In the genomic region with DNA sequence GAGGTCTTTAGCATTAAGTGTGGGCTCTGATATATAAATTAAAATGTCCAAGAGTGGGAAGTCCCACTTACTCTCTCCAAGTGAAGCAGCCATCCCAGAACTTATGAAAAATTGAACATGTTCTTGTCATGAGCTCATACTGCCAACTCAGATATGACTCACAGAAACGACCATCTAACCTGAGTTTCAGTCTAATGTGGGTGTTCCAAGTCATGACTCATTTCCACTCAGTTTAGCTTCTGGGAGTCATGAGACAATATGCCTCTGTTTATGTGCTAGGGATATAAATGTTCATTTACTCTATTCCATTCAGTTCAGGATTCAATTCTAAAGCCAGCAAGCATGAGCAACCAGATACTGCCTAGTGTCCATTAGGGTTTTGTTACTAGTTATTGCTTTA, we compare ENCODE assay signal across 28 mouse cellular contexts. TPM values are rescaled to one million over a fixed set of nuclear protein-coding genes. Genes with fewer than 3 reads are reported as not detected.
DNase-seq lines count a peak whose midpoint lies in the region; TF ChIP-seq lines count a peak whose summit lies in the region.
"Had no signal": no experiment of that assay in that cellular context is flagged by ENCODE, and none has a peak within 500 bp of the region (broad histone marks: within the 10 kb centered on the region; RNA-seq: fewer than 3 reads in every experiment).

No protein-coding gene starts in this region.

- no peak for TF ChIP-seq POLR2A in cerebellum, adult 2 months (IDR thresholded peaks at IDR 0.05; ENCODE audit: borderline replicate concordance, insufficient read depth, low read length)

- peak; percentile 3 to 30 for DNase-seq in frontal cortex, postnatal 36 days (ENCODE audit: low spot score in 2 of 2)
- DNase-seq in frontal cortex, postnatal 25 days (ENCODE audit: low spot score in 2 of 2) = no peak
- DNase-seq in right cerebral cortex, adult 18-20 months = peak; percentile 59
- no peak for DNase-seq in right cerebral cortex, postnatal 14 days
- DNase-seq in brain, adult 2 months (ENCODE audit: low read depth, low spot score) = peak; percentile 90
- DNase-seq in telencephalon, adult 2 months (ENCODE audit: low read depth, low spot score) = peak; percentile 86
- DNase-seq in yolk sac, embryonic 10.5 days (ENCODE audit: low spot score) = no peak
- no peak for DNase-seq in cerebellum, adult 2 months
- DNase-seq: adrenal gland, adult 8-10 months; cerebellum, adult 8-10 months; gastrocnemius, postnatal 10 days; heart, postnatal 10 days; kidney, adult 9 months; kidney, postnatal 25 days; liver, postnatal 0 days; lung, postnatal 10 days; thymus, adult 2 months; thymus, postnatal 4 days had no signal

- H3K4me1 ChIP-seq in cerebellum, adult 2 months (ENCODE audit: control insufficient read depth, insufficient read depth, low read length) = no peaks in the 10 kb centered on the region
- H3K4me1 ChIP-seq: forebrain, embryonic 10.5 days; heart, embryonic 12.5 days; limb, embryonic 12.5 days; midbrain, embryonic 12.5 days had no signal

- WGBS in cerebellum, adult 2 months = 31% methylated on average over 1 of the region's 1 CpGs

- H3K27me3 ChIP-seq in cerebellum, adult 2 months (ENCODE audit: control insufficient read depth, insufficient read depth, low read length) = no peaks in the 10 kb centered on the region
- H3K27me3 ChIP-seq: heart, embryonic 12.5 days; limb, embryonic 12.5 days; midbrain, embryonic 12.5 days had no signal

- no peak for TF ChIP-seq CTCF in cerebellum, adult 2 months (IDR thresholded peaks at IDR 0.05; ENCODE audit: borderline replicate concordance, insufficient read depth, low read depth, low read length)

- H3K4me3 ChIP-seq in cerebellum, adult 2 months (replicated peaks; ENCODE audit: insufficient read depth, low read depth, low read length) = no peak overlapping the region
- H3K4me3 ChIP-seq: forebrain, embryonic 10.5 days; heart, embryonic 12.5 days; left cerebral cortex, adult 2 months; limb, embryonic 12.5 days; midbrain, embryonic 12.5 days had no signal

- no peak overlapping the region for H3K27ac ChIP-seq in cerebellum, adult 2 months (ENCODE audit: insufficient read depth, low read length)
- H3K27ac ChIP-seq: forebrain, embryonic 10.5 days; hindbrain, postnatal 0 days; limb, embryonic 12.5 days; midbrain, embryonic 12.5 days had no signal

RNA-seq across cellular contexts. Expression of gene Cldn18, which starts 2.9 kb away (rescaled TPM):
- polyA plus RNA-seq in cerebellum, adult 2 months (2012; rRNA removed) = not detected in 2 replicates
- polyA plus RNA-seq: embryonic facial prominence, embryonic 14.5 days; forebrain, embryonic 16.5 days; heart, embryonic 12.5 days; hindbrain, embryonic 11.5 days; hindbrain, postnatal 0 days; limb, embryonic 12.5 days; liver, postnatal 0 days; midbrain, embryonic 12.5 days; neural tube, embryonic 11.5 days had no signal

Comparison
In these comparisons a context has a peak if more than half of its experiments do, and no peak if none do; other contexts are left out.
1. DNase-seq: peak in frontal cortex, postnatal 36 days (2 of 2), right cerebral cortex, adult 18-20 months (single experiment), brain, adult 2 months (single experiment) and telencephalon, adult 2 months (single experiment); none in frontal cortex, postnatal 25 days (0 of 2), right cerebral cortex, postnatal 14 days (single experiment), yolk sac, embryonic 10.5 days (single experiment) and cerebellum, adult 2 months (0 of 2).